Mouse (Mus musculus): ENCODE measurements around the gene Sod3. TPM values are rescaled to one million over a fixed set of nuclear protein-coding genes. Genes with fewer than 3 reads are reported as not detected.

The Sod3 gene
- not detected for polyA plus RNA-seq (2017; shearing (Covaris generic))

DNA sequence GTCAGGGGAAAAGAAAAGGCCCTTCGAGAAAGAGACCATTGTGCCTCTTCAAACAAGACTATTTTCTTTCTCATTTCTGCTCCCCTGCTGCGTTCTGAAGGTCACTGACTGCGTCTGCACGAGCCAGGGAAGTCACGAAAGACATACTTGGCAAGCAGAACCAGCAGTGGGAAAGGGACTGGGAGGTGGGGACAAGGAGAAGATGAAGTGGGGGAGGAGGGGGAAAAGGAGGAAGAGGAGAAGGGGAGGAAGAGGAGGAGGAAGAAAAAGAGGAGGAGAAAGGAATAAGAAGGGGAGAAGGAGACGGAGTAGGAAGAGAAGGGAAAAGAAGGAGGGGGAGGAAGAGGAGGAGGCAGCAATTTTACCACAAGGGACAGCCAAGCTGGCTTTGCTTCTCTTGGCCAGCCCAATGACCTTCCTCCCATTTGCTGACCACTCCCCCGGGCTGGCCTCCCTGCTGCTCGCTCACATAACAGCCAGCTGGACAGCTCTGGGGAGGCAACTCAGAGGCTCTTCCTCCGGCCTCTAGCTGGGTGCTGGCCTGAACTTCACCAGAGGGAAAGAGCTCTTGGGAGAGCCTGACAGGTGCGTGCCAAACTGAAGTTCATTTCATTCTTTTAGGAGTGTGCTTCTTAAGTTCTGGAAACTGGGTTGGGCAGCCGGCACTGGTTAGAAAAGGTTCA, at the start of gene Sod3:
TSS of gene Sod3 (plus strand) at position 324 of the 683 bp plus-strand sequence.
- no peak for ATAC-seq

DNA sequence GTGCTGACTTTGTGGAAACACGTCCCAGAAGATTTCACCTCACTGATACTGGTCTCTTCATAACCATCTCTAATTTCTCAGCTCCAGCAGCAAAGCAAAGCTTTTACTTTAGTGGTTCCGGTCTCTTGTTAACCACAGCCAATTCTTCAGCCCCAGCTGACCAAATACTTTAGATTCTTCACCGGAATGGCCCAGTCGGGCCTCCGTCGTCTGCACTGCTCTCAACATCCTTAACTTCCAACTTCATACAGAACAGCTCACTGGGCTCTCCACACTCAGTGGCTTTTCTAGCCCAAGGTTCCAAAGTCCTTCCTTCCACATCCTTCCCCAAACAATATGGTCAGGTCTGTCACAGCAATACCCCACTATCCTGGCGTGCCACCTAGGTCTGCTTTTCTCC, 46.7 kb upstream of the Sod3 start:
- no peak for ATAC-seq

DNA sequence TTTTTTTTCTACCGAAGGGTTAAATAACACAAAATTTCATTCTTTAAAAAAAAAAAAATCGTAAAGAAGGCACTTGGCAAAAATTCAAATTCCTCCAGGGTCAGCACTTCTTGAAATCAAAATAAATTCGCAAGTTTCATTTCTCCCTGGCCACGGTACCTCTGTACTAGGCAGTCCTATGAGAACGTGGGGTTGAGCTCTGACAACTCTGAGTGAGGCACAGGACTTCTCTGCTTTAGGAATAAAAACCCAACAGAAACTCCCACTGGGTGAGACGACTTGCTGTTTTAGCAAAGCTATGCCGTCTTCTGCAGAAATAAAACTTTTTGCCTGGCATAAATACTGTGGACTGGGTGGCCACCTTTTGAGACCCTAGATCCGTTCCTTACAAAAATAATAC, 44.1 kb upstream of the Sod3 start:
- no peak for ATAC-seq

- no peak for ATAC-seq
Observed at GRCm38 (mm10) chr5:52332120-52332519, 31.5 kb upstream of the Sod3 start.

DNA sequence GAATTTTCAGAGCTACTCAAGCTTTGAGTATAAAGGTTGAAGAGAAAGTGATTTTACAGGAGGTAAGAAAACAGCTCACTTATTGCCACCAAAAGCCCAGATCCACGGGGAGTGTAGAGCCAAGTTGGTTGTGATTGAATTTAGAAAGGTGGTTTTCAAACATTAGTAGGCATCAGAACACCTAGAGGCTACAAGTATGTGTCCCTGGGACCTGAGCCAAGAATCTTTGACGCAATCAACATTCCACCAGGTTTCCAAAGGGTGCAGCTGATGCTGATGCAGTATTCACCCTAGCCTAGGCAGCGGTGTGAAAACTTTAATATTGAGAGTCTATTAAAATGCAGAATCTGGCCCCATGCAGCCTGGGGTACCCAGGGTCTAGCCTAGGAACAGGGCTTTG, 28.0 kb upstream of the Sod3 start:
- ATAC-seq: no peak

DNA sequence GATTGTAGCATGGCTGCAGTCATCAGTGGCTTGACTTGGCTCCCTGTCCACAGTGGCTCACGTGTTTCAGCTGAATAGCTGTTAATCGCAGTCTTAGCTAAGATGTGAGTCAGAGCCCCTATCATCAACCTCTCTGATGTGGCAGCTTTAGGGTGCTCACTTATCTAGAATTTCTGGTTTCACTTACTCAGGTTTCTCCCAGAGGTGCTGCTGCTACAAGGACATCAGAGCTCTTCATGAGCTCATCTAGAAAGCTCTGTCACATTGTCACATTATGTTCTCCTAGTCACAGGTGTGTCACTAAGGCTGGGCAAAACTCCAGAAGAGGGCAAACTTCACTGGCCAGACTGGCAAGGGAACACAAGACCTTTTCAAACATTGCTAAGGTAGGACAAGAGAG, 24.5 kb upstream of the Sod3 start:
- ATAC-seq: no peak

- ATAC-seq: no peak
Observed at GRCm38 (mm10) chr5:52346890-52347289, 16.7 kb upstream of the Sod3 start.

- ATAC-seq: no peak
Observed at GRCm38 (mm10) chr5:52350451-52350850, 13.1 kb upstream of the Sod3 start.

- no peak for ATAC-seq
Observed at GRCm38 (mm10) chr5:52351561-52351960, 12.0 kb upstream of the Sod3 start.

DNA sequence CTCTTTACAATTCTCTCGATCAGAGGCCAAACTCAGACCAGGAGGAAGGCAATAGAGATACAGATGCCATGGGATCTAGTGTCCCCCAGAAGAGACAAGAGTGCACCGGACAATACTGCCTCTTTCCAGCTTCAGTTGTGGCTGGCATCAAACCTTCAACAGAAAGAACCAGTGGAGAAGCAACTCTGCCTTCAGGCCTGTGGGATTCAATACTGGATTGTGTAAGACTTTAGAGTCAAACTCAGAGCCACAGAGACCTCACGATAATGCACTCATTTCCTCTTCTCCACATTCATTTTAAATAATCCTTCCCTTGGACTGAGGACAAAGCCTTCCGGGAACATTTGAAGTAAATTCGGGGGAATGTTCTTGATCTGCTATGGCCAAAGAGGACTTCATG, 10.9 kb upstream of the Sod3 start:
- no peak for ATAC-seq

DNA sequence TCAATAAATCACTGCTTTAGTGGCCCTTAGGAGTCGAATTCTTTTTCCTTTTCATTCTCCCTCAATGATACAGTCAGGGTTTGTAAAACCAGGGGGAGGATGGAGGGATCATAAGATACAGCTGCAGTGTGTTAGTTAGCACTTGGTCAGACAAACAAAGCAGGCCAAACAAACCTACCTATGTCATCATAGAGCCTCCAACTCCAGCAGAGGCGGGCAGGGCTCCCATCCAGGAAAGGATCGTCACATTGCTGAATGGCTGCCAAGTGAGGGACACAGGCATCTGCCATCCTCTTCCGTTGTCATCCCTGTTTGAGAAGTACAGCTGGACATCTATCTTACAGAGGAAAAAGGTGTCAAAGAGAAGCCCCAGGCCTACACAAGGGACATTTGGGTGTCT, 9.2 kb upstream of the Sod3 start:
- ATAC-seq: no peak

DNA sequence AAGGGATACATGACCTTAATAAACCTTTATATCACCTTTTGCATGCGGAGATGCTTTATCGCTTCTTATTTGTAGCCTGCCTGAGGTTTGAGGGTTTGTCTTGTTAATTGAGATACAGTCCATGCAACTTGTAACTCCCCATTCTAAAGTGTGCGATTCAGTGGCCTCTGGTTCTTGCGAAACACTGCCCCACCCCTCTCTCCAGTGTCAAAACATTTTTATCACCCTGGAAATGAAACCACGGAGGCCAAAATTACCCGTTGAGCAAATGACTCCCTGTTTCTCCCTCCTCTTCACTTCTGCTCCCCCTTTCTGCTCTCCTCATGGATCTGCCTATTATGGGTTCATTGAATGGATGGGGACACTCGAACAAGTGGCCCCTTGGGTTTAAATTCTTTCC, 8.0 kb upstream of the Sod3 start:
- ATAC-seq: no peak

DNA sequence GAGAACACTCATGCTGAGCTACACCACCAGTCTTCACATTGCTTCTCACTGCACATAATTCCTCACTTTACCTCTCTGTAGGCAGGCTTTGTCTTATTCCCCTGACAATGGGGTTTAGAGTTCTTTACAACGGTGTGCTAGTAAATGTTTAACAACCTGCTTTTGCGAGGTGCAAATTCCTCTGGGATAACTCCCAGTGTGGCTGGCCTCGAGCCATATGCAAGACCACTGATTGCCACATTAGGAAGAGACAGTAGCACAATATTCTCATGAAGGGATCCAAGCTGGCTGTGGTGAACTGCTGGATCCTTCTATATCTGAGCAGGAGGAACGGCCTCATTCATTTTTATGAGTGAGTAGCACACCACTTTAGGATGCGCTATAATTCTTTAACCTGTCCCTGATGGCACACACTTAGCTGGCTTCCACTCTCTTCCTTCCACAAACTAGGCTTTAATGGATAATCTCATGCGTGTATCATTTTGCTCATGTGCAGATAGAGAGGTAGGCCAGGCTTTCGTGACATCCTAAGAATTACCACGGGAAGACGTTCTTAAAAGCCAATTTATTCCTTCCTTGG, 6.3 kb upstream of the Sod3 start:
- ATAC-seq: no peak

DNA sequence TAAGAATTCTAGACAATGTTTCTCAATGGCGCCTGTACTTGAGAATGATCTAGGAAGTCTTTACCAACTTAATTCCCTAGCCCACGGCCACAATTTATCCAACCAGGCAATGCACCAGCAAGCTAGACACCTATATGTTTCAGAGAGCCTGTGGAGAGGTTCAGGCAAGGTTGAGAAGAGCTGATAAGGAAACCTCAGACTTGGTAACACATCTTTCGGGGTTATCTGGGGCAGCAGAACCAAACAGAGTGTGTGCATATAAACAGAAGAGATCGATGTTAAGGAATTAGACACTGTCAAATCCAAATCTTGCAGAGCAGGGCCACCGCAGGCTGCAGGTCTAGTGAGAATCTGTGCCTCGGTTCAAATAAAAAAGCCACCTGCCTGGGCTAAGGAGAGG, 5.5 kb upstream of the Sod3 start:
- ATAC-seq: no peak

GRCm38 (mm10) chr5:52360286-52361049, 3.1 kb upstream of the Sod3 start:
- no peak for ATAC-seq

- no peak for ATAC-seq
Observed at GRCm38 (mm10) chr5:52362776-52363467, 669 bp upstream of the Sod3 start.

GRCm38 (mm10) chr5:52364521-52364920, 930 bp downstream of the Sod3 start:
- ATAC-seq: no peak

GRCm38 (mm10) chr5:52365930-52366329, 2.3 kb downstream of the Sod3 start:
- no peak for ATAC-seq

DNA sequence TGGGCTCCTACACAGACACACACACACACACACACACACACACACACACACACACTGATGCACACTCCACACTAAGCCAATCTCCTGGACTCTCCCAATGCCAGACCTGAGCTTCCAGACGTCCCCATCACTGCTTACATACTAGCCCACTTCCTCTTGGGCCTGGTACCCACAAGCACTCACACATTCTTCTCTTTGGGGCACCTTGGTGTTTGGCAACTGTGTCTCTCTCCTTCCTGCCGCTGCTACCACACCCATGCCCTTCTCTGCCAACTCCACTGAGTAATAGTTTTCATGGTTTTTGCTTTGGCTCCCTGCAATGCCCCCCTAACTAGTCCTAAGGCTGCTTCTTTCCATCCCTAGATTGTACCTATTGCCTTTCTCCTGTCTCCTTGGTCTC, 3.1 kb downstream of the Sod3 start:
- ATAC-seq: no peak

DNA sequence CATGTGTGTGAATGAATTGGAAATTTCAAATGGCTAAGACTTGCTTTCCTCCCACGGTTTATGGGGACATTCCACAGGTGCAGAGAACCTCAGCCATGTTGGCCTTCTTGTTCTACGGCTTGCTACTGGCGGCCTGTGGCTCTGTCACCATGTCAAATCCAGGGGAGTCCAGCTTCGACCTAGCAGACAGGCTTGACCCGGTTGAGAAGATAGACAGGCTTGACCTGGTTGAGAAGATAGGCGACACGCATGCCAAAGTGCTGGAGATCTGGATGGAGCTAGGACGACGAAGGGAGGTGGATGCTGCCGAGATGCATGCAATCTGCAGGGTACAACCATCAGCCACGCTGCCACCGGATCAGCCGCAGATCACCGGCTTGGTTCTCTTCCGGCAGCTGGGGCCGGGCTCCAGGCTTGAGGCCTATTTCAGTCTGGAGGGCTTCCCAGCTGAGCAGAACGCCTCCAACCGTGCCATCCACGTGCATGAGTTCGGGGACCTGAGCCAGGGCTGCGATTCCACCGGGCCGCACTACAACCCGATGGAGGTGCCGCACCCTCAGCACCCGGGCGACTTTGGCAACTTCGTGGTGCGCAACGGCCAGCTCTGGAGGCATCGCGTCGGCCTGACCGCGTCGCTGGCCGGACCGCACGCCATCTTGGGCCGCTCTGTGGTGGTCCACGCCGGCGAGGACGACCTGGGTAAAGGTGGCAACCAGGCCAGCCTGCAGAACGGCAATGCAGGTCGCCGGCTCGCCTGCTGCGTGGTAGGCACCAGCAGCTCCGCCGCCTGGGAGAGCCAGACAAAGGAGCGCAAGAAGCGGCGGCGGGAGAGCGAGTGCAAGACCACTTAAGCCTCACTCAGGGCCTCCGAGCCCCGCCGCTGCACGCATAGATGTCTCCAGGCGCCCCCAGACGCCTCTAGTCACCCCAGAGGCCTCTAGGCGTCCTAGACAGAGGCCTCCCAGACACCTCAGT, 4.6 kb downstream of the Sod3 start:
- no peak for ATAC-seq

DNA sequence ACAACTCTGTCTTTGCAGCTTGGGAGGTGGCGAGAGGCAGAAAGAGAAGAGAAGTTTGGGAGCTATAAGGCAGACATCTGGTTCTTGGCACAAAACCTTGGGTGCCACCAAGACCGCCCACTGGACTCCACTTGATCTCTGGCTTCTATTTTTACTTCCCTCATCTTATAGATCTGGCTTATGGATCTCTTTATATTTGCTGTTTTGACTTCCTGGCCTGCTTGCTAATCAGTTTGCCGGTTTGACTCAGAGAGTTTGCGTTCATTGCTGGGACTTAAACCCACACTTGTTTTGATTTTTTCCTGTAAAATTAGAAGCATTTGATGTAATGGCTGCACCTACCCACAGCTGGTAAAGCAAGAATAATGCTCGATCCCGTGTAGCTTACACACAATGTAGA, 7.3 kb downstream of the Sod3 start:
- no peak for ATAC-seq

GRCm38 (mm10) chr5:52375847-52376246, 12.3 kb downstream of the Sod3 start:
- ATAC-seq: no peak
